Mouse (Mus musculus): ENCODE measurements around the gene Olfr524. TPM values are rescaled to one million over a fixed set of nuclear protein-coding genes. Genes with fewer than 3 reads are reported as not detected.

Olfr524 gene
- not detected in 2 replicates for polyA plus RNA-seq (2012; rRNA removed)

DNA sequence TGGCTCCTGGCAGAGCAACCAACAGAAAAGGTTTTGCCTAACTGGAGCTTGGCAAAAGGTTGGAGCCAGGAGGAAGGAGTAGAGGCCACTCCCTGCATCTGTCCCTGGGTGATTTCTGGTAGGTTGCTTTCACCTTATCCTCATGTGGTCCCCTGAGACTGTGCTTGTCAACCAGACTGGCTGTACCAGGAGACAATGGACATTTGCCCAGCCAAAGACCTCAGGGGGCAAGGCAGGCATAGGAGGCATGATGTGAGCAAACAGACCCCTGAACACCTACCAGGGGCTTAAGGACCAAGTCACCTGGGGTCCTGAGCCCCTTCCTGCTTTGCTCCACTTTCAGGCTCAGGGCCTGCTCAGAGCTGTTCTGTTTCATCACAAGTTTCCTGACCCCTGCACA, at the start of gene Olfr524:
TSS of gene Olfr524 (minus strand) at position 101 of the 400 bp plus-strand sequence.
- DNase-seq (ENCODE audit: low spot score) = no peak

DNA sequence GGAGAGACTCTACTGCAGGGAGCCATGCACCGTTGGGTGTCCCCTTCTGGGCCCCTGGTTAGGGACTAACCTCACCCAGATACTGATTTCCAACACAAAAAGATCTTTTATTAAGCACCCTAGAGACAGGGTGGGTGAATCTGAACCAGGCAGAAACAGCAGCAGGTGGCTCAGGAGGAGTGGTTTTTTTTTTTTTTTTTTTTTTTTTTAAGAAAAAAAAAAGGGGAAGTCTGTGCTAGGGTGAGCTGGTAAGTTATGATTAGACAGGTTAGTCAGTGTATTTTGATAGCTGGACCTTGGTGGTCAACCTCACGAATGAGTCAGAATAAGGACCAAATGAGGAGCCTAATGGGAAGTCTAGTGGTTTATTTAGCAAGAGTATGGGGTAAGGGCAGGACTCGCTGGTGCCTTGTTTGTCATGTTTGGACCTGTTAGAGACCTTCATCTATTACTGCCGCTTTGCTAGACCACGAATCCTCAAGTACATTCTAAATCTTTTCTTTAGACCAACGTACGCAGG, 48.1 kb upstream of the Olfr524 start:
- no peak for DNase-seq (ENCODE audit: low spot score)

DNA sequence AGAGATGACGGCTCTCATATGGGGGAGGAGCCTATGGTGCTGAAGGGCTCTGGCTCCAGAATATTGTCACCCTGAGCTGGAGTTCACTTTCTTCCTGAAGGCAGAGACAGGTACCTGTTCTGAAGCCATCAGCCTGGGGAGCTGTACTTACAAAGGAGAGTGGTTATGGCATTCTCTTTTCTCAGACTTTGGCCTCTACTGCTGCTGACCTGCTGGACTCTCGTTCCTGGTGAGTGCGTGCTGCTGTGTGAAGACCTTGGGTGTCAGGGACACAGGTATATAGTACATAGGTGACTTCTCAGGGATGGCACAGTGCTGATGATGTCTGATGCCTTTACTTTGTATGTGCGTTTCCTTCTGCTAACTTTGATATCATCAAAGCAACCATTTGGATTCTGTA, 41.5 kb upstream of the Olfr524 start, which contains the start of gene 5830411N06Rik:
TSS of gene 5830411N06Rik (plus strand) at position 69 of the 400 bp plus-strand sequence.
- no peak for DNase-seq (ENCODE audit: low spot score)

DNA sequence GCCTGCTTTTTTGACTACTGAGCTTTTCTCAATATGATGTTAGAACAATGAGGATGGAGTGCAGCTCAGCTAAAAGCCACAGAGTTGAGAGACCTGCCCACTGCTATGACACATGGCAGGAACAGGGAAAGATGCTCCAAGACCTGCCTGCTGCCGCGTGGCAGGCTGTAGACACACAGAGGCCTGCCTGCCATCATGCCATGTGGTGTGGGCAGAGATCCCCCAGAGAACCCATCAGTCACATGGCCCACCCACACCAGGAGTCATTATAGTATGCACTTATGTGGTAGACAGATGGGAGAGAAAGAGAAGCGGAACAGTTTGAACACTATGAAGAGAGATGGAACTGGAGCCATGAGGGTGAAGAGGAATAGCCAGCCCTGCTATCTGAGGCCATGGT, 27.9 kb upstream of the Olfr524 start:
- no peak for DNase-seq (ENCODE audit: low spot score)

DNA sequence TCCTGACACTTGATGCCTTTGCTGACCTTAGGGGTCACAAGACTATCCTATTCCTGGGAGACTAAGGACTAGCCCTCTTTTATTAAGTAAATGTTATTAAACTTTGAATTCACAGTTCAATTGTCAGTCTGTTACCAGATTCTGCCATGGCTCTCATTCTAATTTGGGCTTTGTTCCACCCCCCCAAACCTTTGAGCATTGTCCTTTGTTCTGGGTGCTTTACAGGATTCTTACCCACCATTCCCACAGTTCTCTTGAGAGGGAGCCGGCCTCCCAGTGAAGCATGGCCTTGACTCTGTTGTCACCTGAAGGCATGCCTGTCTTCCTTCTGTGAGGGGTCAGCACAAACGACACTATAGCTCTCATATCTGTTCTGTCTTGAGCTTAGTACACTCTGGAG, 25.3 kb upstream of the Olfr524 start:
- DNase-seq (ENCODE audit: low spot score) = no peak

DNA sequence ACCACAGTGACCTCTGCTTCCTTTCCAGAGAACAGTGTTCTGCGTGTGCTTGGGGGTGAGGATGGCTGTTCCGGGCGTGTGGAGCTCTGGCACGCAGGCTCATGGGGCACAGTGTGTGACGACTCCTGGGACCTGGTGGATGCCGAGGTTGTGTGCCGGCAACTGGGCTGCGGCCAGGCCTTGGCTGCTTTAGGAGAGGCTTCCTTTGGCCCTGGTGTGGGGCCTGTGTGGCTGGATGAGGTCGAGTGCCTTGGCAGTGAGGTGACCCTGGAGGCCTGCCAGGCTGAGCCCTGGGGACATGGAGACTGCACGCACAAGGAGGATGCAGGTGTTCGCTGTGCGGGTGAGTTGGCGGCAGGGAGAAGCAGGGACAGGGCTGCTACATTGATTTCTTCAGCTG, 22.7 kb upstream of the Olfr524 start:
- DNase-seq (ENCODE audit: low spot score) = no peak

DNA sequence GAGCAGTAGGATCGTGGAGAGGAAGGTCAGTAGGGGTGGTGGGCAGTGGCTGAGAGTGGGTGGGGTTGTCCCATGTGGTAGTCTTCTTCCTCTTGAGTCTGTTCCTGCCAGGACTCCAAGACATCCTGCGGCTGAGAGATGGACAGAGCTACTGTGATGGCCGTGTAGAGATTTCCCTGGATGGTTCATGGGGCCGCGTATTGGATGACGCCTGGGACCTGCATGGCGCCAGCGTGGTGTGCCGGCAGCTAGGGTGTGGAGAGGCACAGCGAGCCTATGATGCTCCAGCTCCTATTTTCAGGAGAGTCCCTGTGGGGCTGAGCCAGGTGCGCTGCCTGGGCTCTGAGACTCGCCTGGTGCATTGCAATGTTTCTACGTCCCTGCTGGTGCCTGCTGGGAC, 18.4 kb upstream of the Olfr524 start:
- DNase-seq (ENCODE audit: low spot score) = no peak

DNA sequence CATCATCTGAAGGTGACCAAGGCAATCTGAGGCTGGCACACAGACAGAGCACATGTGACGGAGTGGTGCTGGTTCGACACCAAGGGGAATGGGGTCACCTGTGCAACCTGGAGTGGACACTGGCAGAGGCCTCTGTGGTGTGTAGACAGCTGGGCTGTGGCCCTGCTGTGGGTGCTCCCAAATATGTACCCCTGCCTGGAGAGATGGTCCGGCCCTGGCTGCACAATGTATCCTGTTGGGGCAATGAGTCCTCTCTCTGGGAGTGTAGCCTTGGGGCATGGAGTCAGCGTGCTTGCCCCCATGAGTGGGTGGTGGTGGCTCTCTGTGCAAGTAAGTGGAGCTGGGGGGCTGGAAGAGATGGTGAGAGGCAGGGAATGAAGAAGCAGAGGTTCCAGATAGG, 14.6 kb upstream of the Olfr524 start:
- no peak for DNase-seq (ENCODE audit: low spot score)

DNA sequence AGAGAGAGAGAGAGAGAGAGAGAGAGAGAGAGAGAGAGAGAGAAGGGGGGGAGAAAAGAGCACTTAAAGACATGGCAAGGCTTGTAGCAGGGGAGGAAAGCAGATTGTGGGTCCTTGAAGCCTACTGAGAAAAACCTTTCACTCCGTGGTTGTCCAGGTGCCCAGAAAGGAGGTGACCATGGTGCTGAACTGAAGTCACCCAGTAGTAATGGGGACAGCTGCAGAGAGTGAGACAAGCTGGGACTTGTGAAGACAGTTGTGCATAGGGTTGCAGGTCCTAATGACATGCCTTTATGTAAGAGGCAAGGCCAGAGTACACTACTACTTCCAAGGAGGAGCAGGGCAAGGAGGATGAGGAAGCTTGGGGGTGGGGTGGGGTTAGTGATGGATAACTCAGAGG, 13.5 kb upstream of the Olfr524 start:
- DNase-seq (ENCODE audit: low spot score) = no peak

DNA sequence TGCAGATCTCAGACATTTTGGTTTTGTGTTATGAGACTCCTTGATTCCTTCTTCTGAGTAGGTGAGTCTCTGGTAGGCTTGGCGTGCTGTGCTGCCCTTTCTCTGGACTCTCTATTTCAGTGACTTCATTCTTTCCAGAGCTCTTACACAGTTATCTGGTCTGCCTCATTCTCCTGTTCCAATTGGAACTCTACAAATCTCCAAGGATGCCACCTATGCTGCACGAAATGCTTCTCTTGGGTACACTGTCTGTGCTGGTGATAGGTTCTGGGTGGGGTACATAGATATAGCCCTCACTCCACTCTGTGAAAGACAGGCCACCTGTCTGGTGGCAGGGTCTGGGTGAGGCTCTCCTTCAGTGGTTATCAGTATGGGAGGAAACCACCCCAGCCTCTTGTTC, 12.2 kb upstream of the Olfr524 start, which contains the start of gene Cd163l1:
TSS of gene Cd163l1 (plus strand) at position 301 of the 400 bp plus-strand sequence.
- DNase-seq (ENCODE audit: low spot score) = no peak

DNA sequence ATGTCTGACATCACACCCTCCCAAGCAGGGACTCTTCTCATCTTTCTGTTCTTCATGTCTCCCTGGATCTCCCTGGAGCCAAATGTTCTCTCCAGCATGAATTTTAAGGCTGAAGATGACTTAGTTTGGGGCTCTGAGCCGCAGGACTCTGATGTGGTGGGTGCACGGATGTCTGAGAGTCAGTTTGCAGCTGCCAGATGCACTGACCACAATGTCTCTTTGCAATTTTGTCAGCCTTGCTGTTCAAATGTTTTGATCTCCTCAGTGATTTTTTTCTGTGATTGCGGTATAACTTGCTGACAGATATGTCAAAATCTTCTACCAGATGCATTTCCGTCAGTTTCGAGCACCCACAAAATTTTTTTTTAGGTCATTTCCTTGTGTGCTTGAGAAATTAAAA, 8.1 kb upstream of the Olfr524 start:
- DNase-seq (ENCODE audit: low spot score) = no peak

DNA sequence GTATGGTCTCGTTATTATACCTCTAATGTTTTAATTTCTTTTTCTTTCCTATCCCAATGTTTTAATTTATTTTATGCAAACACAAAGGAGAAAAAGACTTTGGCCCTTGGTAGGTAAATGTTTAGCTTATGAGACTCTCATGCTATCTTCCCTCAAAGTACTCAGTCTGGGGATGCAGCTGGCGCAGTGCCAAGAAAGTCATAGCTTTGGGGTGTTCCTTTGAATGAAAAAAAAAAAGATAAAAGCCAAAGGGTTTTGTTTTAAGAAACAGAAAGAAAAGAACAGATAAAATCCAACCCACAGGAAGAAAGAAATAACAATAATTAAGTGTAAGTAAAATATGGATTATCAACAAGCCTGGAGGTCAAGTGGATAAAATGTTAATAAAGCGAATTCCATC, 2.9 kb upstream of the Olfr524 start:
- no peak for DNase-seq (ENCODE audit: low spot score)

DNA sequence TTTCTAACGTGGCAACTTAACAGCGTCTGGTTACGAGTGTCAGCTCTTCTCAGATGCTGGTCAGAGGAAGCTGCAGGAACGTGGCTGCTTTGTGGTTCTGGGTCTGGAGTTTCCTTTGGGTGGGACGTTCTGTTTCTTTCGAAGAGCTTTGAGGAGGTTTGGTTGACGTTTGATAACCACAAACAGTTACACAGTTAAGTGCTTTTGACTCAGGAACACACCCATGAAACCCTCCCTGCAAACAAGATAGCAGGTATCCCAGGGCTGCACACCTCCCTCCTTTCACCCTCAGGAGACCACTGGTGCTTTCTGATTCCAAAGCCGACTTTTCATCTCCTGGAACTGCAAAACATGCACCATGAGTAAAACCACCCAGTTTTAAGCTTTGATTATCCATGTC, 2.4 kb upstream of the Olfr524 start:
- DNase-seq (ENCODE audit: low spot score) = no peak

DNA sequence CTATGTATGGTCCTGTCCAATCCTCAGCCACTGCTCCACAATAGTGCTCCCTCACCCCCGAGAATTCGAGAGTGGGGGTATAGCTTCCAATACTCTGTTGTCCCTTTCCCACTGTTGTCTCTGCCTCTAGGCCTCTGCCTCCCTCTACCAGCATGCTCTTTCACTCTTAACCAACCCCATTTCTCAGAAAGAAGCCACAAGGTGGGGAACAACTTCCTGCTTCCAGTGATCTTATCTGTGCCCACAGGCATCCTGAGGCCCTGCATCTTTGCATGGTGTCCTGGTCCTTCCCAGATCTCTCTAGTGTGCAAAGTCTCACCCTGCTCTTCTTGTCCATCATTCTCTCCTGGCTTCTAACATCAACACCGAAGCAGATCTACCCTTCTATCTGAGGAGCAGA, 1.1 kb upstream of the Olfr524 start:
- no peak for DNase-seq (ENCODE audit: low spot score)

DNA sequence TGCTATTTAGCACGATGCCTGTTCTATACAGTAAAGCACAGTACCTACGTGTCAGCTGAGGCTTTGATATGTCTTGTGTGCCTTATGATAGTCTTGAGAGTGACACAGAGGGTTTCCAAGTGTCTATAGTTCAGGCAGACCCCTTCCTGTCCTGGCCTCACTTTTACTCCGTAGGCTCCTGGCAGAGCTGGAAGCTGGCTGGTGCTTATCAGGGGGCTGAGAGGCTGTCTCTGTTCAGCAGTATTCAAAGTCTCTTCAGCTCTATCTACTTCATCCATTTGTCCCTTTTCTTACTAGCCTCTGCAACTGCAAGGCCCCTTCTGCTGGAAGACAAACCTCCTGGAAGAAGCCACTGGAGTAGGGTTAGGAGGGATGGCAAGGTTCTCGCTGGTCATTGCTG, 4.7 kb downstream of the Olfr524 start:
- DNase-seq (ENCODE audit: low spot score) = no peak

DNA sequence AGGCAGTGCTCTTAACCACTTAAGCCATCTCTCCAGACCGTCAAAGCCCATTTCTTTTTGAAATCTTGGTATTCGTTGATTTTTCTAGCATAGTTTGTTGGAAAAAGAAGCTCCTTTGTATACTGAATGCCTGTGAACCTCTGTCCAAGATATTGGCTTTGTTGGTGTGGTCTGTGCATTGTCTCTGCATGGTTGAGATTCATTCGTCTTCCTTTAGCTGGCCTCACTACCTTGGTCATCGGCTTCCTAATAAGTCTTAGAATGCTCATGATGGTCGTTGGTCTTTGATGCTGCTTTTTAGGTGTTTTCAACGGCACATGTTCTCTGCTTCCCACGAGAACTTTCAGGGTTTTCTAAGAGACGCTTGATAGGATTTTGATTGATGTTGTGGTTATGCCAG, 9.8 kb downstream of the Olfr524 start:
- DNase-seq (ENCODE audit: low spot score) = no peak

DNA sequence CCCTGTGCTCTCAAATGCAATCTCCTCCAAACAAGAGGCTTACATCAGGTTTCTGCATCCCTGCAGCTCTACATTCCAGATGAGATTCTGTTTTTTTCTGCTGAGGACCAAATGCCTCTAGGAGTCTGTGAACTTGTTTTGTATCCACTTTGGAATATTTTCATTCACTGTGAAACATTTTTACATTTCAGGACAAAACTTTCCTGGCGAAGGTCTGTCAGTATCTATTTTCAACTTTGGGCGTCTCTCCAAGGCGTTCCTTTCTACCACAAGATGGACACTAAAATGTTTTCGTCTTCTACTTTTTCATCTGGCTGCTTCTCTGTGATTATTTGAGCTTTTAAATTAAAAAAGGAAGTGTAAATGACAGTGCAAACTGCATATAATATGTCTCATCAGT, 11.7 kb downstream of the Olfr524 start:
- no peak for DNase-seq (ENCODE audit: low spot score)

DNA sequence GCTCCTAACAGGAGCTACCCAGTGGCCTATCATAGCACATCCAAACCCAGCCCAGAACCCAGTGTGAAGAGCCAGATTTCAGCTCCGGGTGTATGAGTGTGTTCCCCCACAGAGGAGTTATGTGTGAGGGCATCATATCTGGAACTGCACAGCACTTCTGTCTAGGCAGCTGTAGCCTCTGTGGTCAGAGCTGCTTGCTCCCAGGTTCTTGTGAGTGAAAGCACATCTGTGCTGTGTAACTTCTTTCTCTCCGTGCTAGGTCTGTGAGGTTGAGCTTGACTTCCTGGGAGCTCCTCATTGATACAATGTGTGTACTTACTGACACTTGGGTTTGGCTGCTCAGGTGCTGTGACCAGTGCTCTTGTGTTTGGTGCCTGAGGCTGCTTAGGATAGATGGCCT, 12.9 kb downstream of the Olfr524 start:
- DNase-seq (ENCODE audit: low spot score) = no peak

DNA sequence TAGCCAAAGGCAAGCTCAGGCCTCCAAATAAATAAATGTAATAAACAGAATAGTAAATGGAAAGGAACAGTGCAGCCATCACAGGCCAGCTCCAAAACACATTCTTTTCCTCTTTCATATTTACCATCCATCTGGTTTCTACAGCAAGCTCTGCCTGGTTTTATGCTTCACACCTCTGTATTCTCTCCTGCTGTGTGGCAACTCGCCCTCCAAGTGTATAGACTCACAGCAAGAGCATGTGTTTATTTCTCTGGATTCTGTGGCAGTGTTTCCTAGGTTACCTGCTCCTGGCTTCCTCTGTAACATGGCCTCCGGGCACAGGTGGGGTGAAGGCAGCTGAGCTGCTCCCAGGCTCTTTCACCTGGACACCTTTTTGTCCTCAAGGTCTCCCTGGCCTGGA, 13.3 kb downstream of the Olfr524 start:
- DNase-seq (ENCODE audit: low spot score) = no peak

DNA sequence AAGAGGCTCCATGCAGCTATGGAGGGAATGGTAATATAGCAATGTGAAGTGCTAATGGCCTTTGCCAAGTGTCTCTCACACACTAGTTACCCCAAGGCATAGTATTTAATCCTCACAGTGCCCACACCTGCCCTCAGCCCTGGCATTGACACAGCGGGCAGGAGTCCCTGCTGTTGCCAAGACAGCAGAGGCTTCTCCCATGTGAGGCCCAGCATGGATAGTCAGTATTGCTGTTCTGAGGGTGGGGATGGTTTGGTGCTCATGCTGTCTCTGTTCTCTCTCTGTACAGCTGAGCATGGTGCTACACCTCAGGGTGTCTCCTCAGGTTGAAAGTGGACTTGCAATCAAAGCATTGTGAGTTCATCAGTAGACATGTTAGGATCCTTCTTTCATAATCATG, 15.3 kb downstream of the Olfr524 start:
- no peak for DNase-seq (ENCODE audit: low spot score)

DNA sequence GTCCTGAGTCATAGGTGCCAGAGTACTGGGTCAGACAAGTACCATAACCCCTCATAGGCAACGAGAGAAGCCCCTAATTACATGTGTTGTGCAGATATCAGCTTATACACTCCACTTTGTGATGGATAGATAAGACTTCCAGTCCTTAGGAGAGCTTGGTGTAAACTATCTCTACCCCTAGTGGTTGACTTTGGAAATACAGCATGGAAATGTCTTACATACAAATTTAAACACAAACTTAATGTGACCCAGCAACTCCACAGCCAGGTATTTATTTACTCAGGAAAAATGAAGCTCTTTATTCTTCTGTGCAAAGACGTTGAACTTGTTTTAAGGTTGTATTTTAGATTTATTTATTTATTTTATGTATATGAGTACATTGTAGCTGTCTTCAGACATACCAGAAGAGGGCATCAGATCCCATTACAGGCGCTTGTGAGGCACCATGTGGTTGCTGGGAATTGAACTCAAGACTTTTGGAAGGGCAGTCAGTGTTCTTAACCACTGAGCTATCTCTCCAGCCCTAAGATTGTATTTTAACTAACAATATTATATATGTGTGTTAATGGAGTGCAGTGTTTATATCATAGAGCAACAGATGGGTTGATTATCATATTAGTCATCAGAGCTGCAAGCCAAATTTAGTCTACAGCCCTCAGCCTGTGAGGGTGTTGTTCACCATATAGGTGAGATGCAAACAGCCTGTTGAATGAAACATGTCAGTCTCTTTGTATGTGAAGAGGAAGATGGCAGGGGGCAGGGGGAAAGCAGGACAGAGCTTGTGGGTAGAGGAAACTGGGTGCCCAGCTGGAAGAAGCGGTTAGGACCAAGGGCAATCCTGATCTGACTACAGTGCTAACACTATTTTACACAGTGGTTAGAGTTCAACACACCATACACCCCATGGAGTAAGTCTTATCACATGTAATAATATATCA, 17.1 kb downstream of the Olfr524 start:
- no peak for DNase-seq (ENCODE audit: low spot score)

DNA sequence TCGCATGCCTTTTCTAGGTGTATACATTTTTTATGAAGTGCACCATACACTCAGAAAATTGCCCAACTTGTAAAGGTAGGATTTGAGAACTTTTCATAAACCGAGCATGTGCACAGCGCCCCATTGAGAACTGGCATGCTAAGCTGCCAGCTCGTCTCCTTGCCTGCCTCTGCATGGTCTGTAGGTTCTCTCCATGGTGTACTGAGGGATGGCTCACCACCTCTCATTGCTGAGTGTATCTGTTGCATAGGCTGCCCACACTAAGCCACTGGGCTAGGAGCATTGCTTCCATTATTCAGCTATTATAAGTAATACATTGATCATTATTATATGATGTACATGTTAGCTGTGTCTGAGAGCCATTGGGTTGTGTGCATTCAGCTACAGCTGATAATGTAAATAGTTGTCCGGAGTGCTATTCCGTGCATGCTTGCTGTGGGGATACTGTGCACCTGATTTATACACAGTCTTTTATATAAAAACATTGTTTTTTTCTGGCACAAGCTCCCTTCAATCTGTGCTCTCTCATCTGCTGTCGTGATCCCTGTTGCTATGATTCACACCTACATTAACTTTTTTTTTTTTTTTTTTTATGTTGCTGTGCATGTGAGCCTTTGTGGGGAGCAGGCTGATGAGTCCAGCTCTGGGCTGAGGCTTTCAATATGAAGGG, 17.9 kb downstream of the Olfr524 start:
- DNase-seq (ENCODE audit: low spot score) = no peak

Data from urinary bladder, adult 2 months (tissue).